ENCODE assay signal across 8 mouse cellular contexts in genomic region chr5:75574852-75575566, GRCm38 (mm10). TPM values are rescaled to one million over a fixed set of nuclear protein-coding genes. Genes with fewer than 3 reads are reported as not detected.
DNase-seq lines count a peak whose midpoint lies in the region; ATAC-seq and TF ChIP-seq lines count a peak whose summit lies in the region.

Gene Kit, plus strand, starts transcription at chr5:75574916.

- no peaks in the 10 kb centered on the region for H3K36me3 ChIP-seq in ES-Bruce4 (ENCODE audit: control insufficient read depth, insufficient read depth, low read length, poor library complexity, severe bottlenecking)
- H3K36me3 ChIP-seq in forebrain, embryonic 16.5 days (ENCODE audit: control insufficient read depth, insufficient read depth) = no peaks in the 10 kb centered on the region

- H3K4me1 ChIP-seq in ES-Bruce4 (ENCODE audit: control insufficient read depth, insufficient read depth, low read length) = peaks cover 1% of the 10 kb centered on the region
- peaks cover 30% of the 10 kb centered on the region for H3K4me1 ChIP-seq in forebrain, embryonic 16.5 days (replicated peaks; ENCODE audit: control insufficient read depth, insufficient read depth, low read length)
- H3K4me1 ChIP-seq in lung, adult 2 months (ENCODE audit: control insufficient read depth, insufficient read depth, low read length) = no peaks in the 10 kb centered on the region; the same call in 1 of the 2 replicates

- TF ChIP-seq EP300 in ES-Bruce4 (IDR thresholded peaks at IDR 0.05; ENCODE audit: insufficient read depth, low read depth, low read length) = no peak

- H3K9me3 ChIP-seq in ES-Bruce4 (replicated peaks; ENCODE audit: control insufficient read depth, insufficient read depth, low read length, poor library complexity, severe bottlenecking) = no peaks in the 10 kb centered on the region
- H3K9me3 ChIP-seq in forebrain, embryonic 16.5 days (ENCODE audit: control insufficient read depth, low read length) = no peaks in the 10 kb centered on the region

- peak; percentile 37 to 41 for DNase-seq in cerebellum, adult 18-20 months
- peak; percentile 61 to 63 for DNase-seq in heart, postnatal 36 days
- DNase-seq in layer of hippocampus, adult 2 months (ENCODE audit: low spot score in 2 of 2) = peak; percentile 66 to 72
- peak; percentile 50 for DNase-seq in lung, adult 2 months
- peak; percentile 72 for DNase-seq in ovary, adult 18-20 months (ENCODE audit: low spot score)
- DNase-seq in thymus, postnatal 0 days (ENCODE audit: low spot score) = peak; percentile 86

- intact Hi-C loops in heart, postnatal 36 days (cut with DNase I) = loop anchor here (1.0 to 2.0 kb wide), 2 partner anchors 260 to 278 kb away; no protein-coding TSS in a partner anchor

- peak within 1 kb of the TSS; percentile 80 for H3K9ac ChIP-seq in ES-Bruce4 (ENCODE audit: low read depth, poor library complexity, severe bottlenecking)
- peak within 1 kb of the TSS; percentile 76 for H3K9ac ChIP-seq in forebrain, embryonic 16.5 days (replicated peaks; ENCODE audit: low read depth, low read length)

- under 1% methylated on average over 65 of the region's 65 CpGs for WGBS in forebrain, embryonic 16.5 days
- WGBS in lung, adult 2 months = under 1% methylated on average over 65 of the region's 65 CpGs

- TF ChIP-seq POLR2A in ES-Bruce4 (IDR thresholded peaks at IDR 0.05; ENCODE audit: insufficient read depth, low read length) = peak; percentile 84
- TF ChIP-seq POLR2A in lung, adult 2 months (IDR thresholded peaks at IDR 0.05; ENCODE audit: borderline replicate concordance, extremely low read depth, low read depth, low read length) = peak; percentile 87; the same call in 1 of the 2 replicates

- no peak for TF ChIP-seq CTCF in ES-Bruce4 (IDR thresholded peaks at IDR 0.05; ENCODE audit: low read depth, low read length)
- TF ChIP-seq CTCF in layer of hippocampus, adult 2 months (conservative IDR thresholded peaks at IDR 0.05) = no peak
- no peak for TF ChIP-seq CTCF in lung, adult 2 months (IDR thresholded peaks at IDR 0.05; ENCODE audit: insufficient read depth, low read length)

- peak within 1 kb of the TSS; percentile 91 for H3K4me3 ChIP-seq in ES-Bruce4 (ENCODE audit: low read depth, low read length)
- H3K4me3 ChIP-seq in forebrain, embryonic 16.5 days (replicated peaks; ENCODE audit: low read length) = peak within 1 kb of the TSS; percentile 78
- H3K4me3 ChIP-seq in layer of hippocampus, adult 2 months = peak within 1 kb of the TSS; percentile 72
- H3K4me3 ChIP-seq in lung, adult 2 months (replicated peaks; ENCODE audit: extremely low read depth, low read depth, low read length) = peak within 1 kb of the TSS; percentile 81

- H3K27me3 ChIP-seq in ES-Bruce4 (ENCODE audit: control insufficient read depth, insufficient read depth, low read length, poor library complexity, severe bottlenecking) = no peaks in the 10 kb centered on the region
- H3K27me3 ChIP-seq in forebrain, embryonic 16.5 days (replicated peaks; ENCODE audit: control insufficient read depth, insufficient read depth, low read length) = peaks cover 2% of the 10 kb centered on the region

- peak within 1 kb of the TSS; percentile 99 for H3K4me2 ChIP-seq in forebrain, embryonic 16.5 days (ENCODE audit: low read length)

- H3K27ac ChIP-seq in ES-Bruce4 (ENCODE audit: insufficient read depth, low read length) = no peak within 1 kb of the TSS
- H3K27ac ChIP-seq in forebrain, embryonic 16.5 days (ENCODE audit: low read length) = peak within 1 kb of the TSS; percentile 69
- H3K27ac ChIP-seq in layer of hippocampus, adult 2 months = peak within 1 kb of the TSS; percentile 77; the same call in 1 of the 2 replicates

- ATAC-seq in forebrain, embryonic 16.5 days = peak; percentile 93

RNA-seq across cellular contexts. Expression of gene Kit, which starts in this region (rescaled TPM):
- 36.4 and 36.6 TPM in 2 replicates for polyA plus RNA-seq in ES-Bruce4 (2011; ENCODE audit: insufficient read depth, insufficient read length, low read depth, missing spikeins)
- 39.3 and 41.9 TPM in 2 replicates for polyA plus RNA-seq in forebrain, embryonic 16.5 days (2015; fragmentation: Nextera tagmentation; extraction: Ambion mirVana)
- total RNA-seq in heart, postnatal 36 days (2021) = 1 to 10 TPM; 2.4 to 4.0 TPM
- 10 to 100 TPM; 77.5 to 87.4 TPM for total RNA-seq in layer of hippocampus, adult 2 months (2021)
- polyA plus RNA-seq in lung, adult 2 months (2012; rRNA removed) = 98.8 and 99.3 TPM in 2 replicates
- 8.4 and 9.6 TPM in 2 replicates for polyA plus RNA-seq in thymus, postnatal 0 days (2015; fragmentation: Nextera tagmentation; extraction: Ambion mirVana)

Comparison
In these comparisons a context has a peak if more than half of its experiments do, and no peak if none do; other contexts are left out.
1. RNA of gene Kit (total RNA-seq): 77.5 to 87.4 TPM in layer of hippocampus, adult 2 months; 2.4 to 4.0 TPM in heart, postnatal 36 days; every median in the first group is over 10 times any median in the second.
2. Peak in every context shown above with its lines, with median percentiles within 50 percentile points of each other: H3K4me3 ChIP-seq and DNase-seq.